Mouse (Mus musculus): ENCODE results near the gene Ubtd1. TPM values are rescaled to one million over a fixed set of nuclear protein-coding genes. Genes with fewer than 3 reads are reported as not detected.
A peak's percentile ranks its signal among the peaks of the same experiment; 100 is the strongest.

Gene Ubtd1
- total and polyA plus RNA-seq, 3 experiments, result 3.4 to 5.8 (median 3.6) TPM

- Histone ChIP-seq H3K27me3 (replicated peaks) (no peaks in the 10 kb centered on the region), H3K36me3 (replicated peaks in 1 of 2; ENCODE audit: control insufficient read depth in 1 of 2, insufficient read depth in 1 of 2, low read length in 1 of 2) (no peaks in the 10 kb centered on the region), H3K9ac (ENCODE audit: insufficient read depth, low read depth) (0 out of 2 replicates have a peak overlapping the region, but pooled peaks have one; percentile 9), H3K9me3 (replicated peaks; ENCODE audit: low read length) (no peaks in the 10 kb centered on the region), H3K27ac (ENCODE audit: insufficient read depth, low read depth) (no peak overlapping the region), H3K4me3 (replicated peaks in 1 of 3; ENCODE audit: low read depth in 2 of 3, low read length in 2 of 3, poor library complexity in 1 of 3) (no peak overlapping the region), H3K4me1 (ENCODE audit: control insufficient read depth in 1 of 2, insufficient read depth in 2 of 2) (no peaks in the 10 kb centered on the region), H3K79me2 (replicated peaks; ENCODE audit: control insufficient read depth, extremely low read depth, insufficient read depth, poor library complexity, severe bottlenecking) (no peaks in the 10 kb centered on the region), H3K4me2 (ENCODE audit: insufficient read depth, low read depth, poor library complexity, severe bottlenecking) (peak overlapping the region; percentile 41; the same call in 1 of the 2 replicates)
- no peak for DNase-seq (ENCODE audit: extremely low read depth)
- dilution Hi-C loops (cut with MboI; ENCODE audit: extremely low pct_ligation_motif_present, extremely low pct_unique_long_range_greater_than_20kb, low sequenced_read_pairs), result no loop called here
- in situ Hi-C loops (cut with MboI; ENCODE audit: low pct_ligation_motif_present, low pct_unique_long_range_greater_than_20kb, low sequenced_read_pairs), result loop anchor here (5.0 kb wide), 1 partner anchor 33 kb away; the partner anchor contains the start of gene Hoga1
- peak; percentile 35; the same call in 1 of the 2 replicates for TF ChIP-seq BHLHE40 (IDR thresholded peaks at IDR 0.05; ENCODE audit: low read depth, low read length)
- TF ChIP-seq ZNF384 (IDR thresholded peaks at IDR 0.05; ENCODE audit: low read depth, low read length), result no peak
- no peak for TF ChIP-seq HCFC1 (IDR thresholded peaks at IDR 0.05; ENCODE audit: low read depth, low read length)
- no peak for TF ChIP-seq NELFE (IDR thresholded peaks at IDR 0.05; ENCODE audit: low read depth, low read length)
- no peak for TF ChIP-seq ZKSCAN1 (IDR thresholded peaks at IDR 0.05; ENCODE audit: borderline replicate concordance, low read depth, low read length)
- no peak for TF ChIP-seq MEF2A (IDR thresholded peaks at IDR 0.05; ENCODE audit: borderline replicate concordance, low read depth, low read length)
- TF ChIP-seq JUN (IDR thresholded peaks at IDR 0.05; ENCODE audit: insufficient read depth, low read depth, low read length), result no peak
- no peak for TF ChIP-seq SMC3 (IDR thresholded peaks at IDR 0.05; ENCODE audit: low read depth, low read length)
- TF ChIP-seq PAX5 (IDR thresholded peaks at IDR 0.05; ENCODE audit: low read length), result no peak
- TF ChIP-seq JUND (conservative IDR thresholded peaks at IDR 0.05; ENCODE audit: low read depth, low read length), result no peak
- TF ChIP-seq UBTF (IDR thresholded peaks at IDR 0.05; ENCODE audit: low read depth, low read length), result no peak
- TF ChIP-seq NRF1 (IDR thresholded peaks at IDR 0.05; ENCODE audit: low read depth, low read length), result no peak
- TF ChIP-seq ZMIZ1 (IDR thresholded peaks at IDR 0.05; ENCODE audit: low read depth, low read length), result no peak
- no peak for TF ChIP-seq MAFK (IDR thresholded peaks at IDR 0.05; ENCODE audit: insufficient replicate concordance, low read length)
- TF ChIP-seq POLR2A (IDR thresholded peaks at IDR 0.05; ENCODE audit: low read depth, low read length), result no peak
- no peak for TF ChIP-seq TBP (conservative IDR thresholded peaks at IDR 0.05; ENCODE audit: low read depth, low read length)
- 0 out of 2 replicates have a peak, but pooled peaks have one; percentile 28 for TF ChIP-seq EP300 (IDR thresholded peaks at IDR 0.05; ENCODE audit: low read length)
- no peak for TF ChIP-seq GABPA (IDR thresholded peaks at IDR 0.05; ENCODE audit: insufficient replicate concordance, low read depth, low read length)
- TF ChIP-seq POLR2AphosphoS2 (IDR thresholded peaks at IDR 0.05; ENCODE audit: low read depth, low read length), result no peak
- TF ChIP-seq E2F4 (IDR thresholded peaks at IDR 0.05; ENCODE audit: insufficient replicate concordance, low read depth, low read length), result no peak
- peak; percentile 54; the same call in 1 of the 2 replicates for TF ChIP-seq IRF4 (IDR thresholded peaks at IDR 0.05; ENCODE audit: low read depth, low read length)
- TF ChIP-seq ETS1 (conservative IDR thresholded peaks at IDR 0.05; ENCODE audit: low read depth, low read length), result 0 out of 2 replicates have a peak, but pooled peaks have one; percentile 17
Measured at GRCm38 (mm10) chr19:42079950-42080349, 98.4 kb downstream of the Ubtd1 start.

Measured in CH12.LX (cell line).